25 mouse cellular contexts compared by ENCODE assay signal in the genomic region with DNA sequence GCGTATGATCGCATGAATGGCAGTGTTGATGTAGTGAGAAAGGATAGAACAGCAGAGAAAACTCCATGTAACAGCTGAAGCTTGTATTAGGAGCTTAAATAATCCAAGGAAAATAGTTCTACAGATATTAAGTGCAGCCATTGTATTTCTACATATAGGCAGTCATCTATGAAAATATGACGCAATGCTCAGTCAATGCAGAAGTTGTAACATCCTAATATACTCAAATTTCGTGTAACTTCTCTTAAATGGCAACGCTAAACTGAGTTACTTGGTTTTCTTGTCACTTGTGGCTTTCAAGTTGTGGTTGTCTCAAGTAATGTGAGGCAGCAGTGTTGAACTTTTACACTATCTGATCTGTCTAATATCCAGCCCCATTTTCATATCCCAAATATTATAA.
A peak's percentile ranks its signal among the peaks of the same experiment; 100 is the strongest.
DNase-seq lines count a peak whose midpoint lies in the region; ATAC-seq and TF ChIP-seq lines count a peak whose summit lies in the region.
"Had no signal": no experiment of that assay in that cellular context is flagged by ENCODE, and none has a peak within 500 bp of the region (broad histone marks: within the 10 kb centered on the region; RNA-seq: fewer than 3 reads in every experiment).

No protein-coding gene starts in this region.

- TF ChIP-seq POLR2A in bone marrow macrophage, adult 2 months (IDR thresholded peaks at IDR 0.05; ENCODE audit: borderline replicate concordance, low read depth, low read length), result no peak
- no peak for TF ChIP-seq POLR2A in myocyte (IDR thresholded peaks at IDR 0.05; ENCODE audit: insufficient read length, low read depth)

- H3ac ChIP-seq in myocyte (ENCODE audit: control insufficient read depth, insufficient read length), result no peak overlapping the region

- peak; percentile 71 for ATAC-seq in megakaryocyte, adult 5-6 weeks (ENCODE audit: poor library complexity, severe bottlenecking)
- no peak for ATAC-seq in midbrain, embryonic 11.5 days (ENCODE audit: low FRiP score)
- ATAC-seq: activated CD4-positive, CD25-positive, alpha-beta regulatory T cell, adult 4 months; forebrain, embryonic 13.5 days; forebrain, embryonic 16.5 days; hindbrain, embryonic 16.5 days; intestine, embryonic 15.5 days had no signal

- H3K36me3 ChIP-seq in myocyte (ENCODE audit: control insufficient read depth, insufficient read depth), result no peaks in the 10 kb centered on the region
- H3K36me3 ChIP-seq in midbrain, embryonic 11.5 days (ENCODE audit: control insufficient read depth, insufficient read depth, low read length), result no peaks in the 10 kb centered on the region
- H3K36me3 ChIP-seq: forebrain, embryonic 10.5 days; hindbrain, embryonic 10.5 days; hindbrain, embryonic 13.5 days; intestine, embryonic 15.5 days had no signal

- TF ChIP-seq CTCF in bone marrow macrophage, adult 2 months (IDR thresholded peaks at IDR 0.05; ENCODE audit: low read depth, low read length), result no peak

- no peak overlapping the region for H3K9ac ChIP-seq in midbrain, embryonic 11.5 days (ENCODE audit: low read length)
- H3K9ac ChIP-seq: forebrain, embryonic 13.5 days; hindbrain, embryonic 13.5 days; intestine, embryonic 15.5 days had no signal

- WGBS in midbrain, embryonic 11.5 days, result 95% methylated on average over 5 of the region's 5 CpGs

- H3K4me2 ChIP-seq in myocyte (ENCODE audit: low read depth), result no peak overlapping the region
- no peak overlapping the region for H3K4me2 ChIP-seq in midbrain, embryonic 11.5 days
- H3K4me2 ChIP-seq: forebrain, embryonic 13.5 days; heart, embryonic 11.5 days; hindbrain, embryonic 13.5 days; intestine, embryonic 15.5 days had no signal

- peak; percentile 45 for DNase-seq in 416B (ENCODE audit: low read depth)
- no peak for DNase-seq in gastrocnemius, postnatal 4 days (ENCODE audit: low spot score in 2 of 2)
- no peak for DNase-seq in spleen, adult 18-20 months
- no peak for DNase-seq in midbrain, embryonic 11.5 days (ENCODE audit: low spot score, missing footprints)
- DNase-seq: adrenal gland, postnatal 10 days; adrenal gland, postnatal 36 days; cerebellum, adult 11 months; cerebellum, adult 2 months; cerebellum, adult 9-11 months; cerebellum, postnatal 25 days; gastrocnemius, adult 2 months; gastrocnemius, postnatal 14 days; heart, postnatal 36 days had no signal

- H3K27me3 ChIP-seq in myocyte (ENCODE audit: control insufficient read depth, insufficient read depth, insufficient read length), result no peaks in the 10 kb centered on the region
- H3K27me3 ChIP-seq in midbrain, embryonic 11.5 days (ENCODE audit: control insufficient read depth, insufficient read depth, low read length), result no peaks in the 10 kb centered on the region
- H3K27me3 ChIP-seq: forebrain, embryonic 13.5 days; hindbrain, embryonic 13.5 days; intestine, embryonic 15.5 days had no signal

- H3K9me3 ChIP-seq in midbrain, embryonic 11.5 days (ENCODE audit: control insufficient read depth, low read length), result no peaks in the 10 kb centered on the region
- H3K9me3 ChIP-seq: forebrain, embryonic 10.5 days; forebrain, embryonic 13.5 days; hindbrain, embryonic 10.5 days; hindbrain, embryonic 13.5 days; intestine, embryonic 15.5 days had no signal

- peak overlapping the region; percentile 43; the same call in 1 of the 2 replicates for H3K27ac ChIP-seq in bone marrow macrophage, adult 2 months (ENCODE audit: insufficient read depth, low read depth, low read length)
- no peak overlapping the region for H3K27ac ChIP-seq in midbrain, embryonic 11.5 days (ENCODE audit: low read depth, low read length)
- H3K27ac ChIP-seq: forebrain, embryonic 10.5 days; forebrain, embryonic 13.5 days; gastrocnemius, adult 2 months; hindbrain, embryonic 10.5 days; hindbrain, embryonic 13.5 days; intestine, embryonic 15.5 days had no signal

- H3K4me1 ChIP-seq in bone marrow macrophage, adult 2 months (ENCODE audit: control insufficient read depth, insufficient read depth, low read length), result peaks cover 14% of the 10 kb centered on the region
- no peaks in the 10 kb centered on the region for H3K4me1 ChIP-seq in midbrain, embryonic 11.5 days (ENCODE audit: control insufficient read depth, insufficient read depth, low read length)
- H3K4me1 ChIP-seq: forebrain, embryonic 13.5 days; intestine, embryonic 15.5 days had no signal

- no peaks in the 10 kb centered on the region for H3K79me2 ChIP-seq in myocyte (ENCODE audit: control insufficient read depth, insufficient read depth)

- no peak overlapping the region for H3K4me3 ChIP-seq in bone marrow macrophage, adult 2 months (ENCODE audit: insufficient read depth, low read length)
- no peak overlapping the region for H3K4me3 ChIP-seq in myocyte
- H3K4me3 ChIP-seq in midbrain, embryonic 11.5 days (ENCODE audit: low read depth, low read length), result no peak overlapping the region
- H3K4me3 ChIP-seq: forebrain, embryonic 10.5 days; forebrain, embryonic 13.5 days; gastrocnemius, adult 2 months; hindbrain, embryonic 10.5 days; hindbrain, embryonic 13.5 days; intestine, embryonic 15.5 days had no signal

TF ChIP-seq in myocyte, 11 proteins besides CTCF, POLR2A, EP300 and RAD21:
- TF ChIP-seq CEBPB (IDR thresholded peaks at IDR 0.05; ENCODE audit: insufficient read depth, poor library complexity, severe bottlenecking) (peak; percentile 72), E2F4 (IDR thresholded peaks at IDR 0.05; ENCODE audit: insufficient read depth) (no peak)
